Mouse (Mus musculus) cerebellum, postnatal 14 days (tissue): ENCODE results near the gene Adat1.
A peak's percentile ranks its signal among the peaks of the same experiment; 100 is the strongest.

Experiments
- DNase-seq, 2 experiments: peaks; one replicate each; pipeline ENCODE4 v3.0.0; 2021; ENCODE audit warnings: mixed read lengths in 2 of 2

The Adat1 gene

DNA sequence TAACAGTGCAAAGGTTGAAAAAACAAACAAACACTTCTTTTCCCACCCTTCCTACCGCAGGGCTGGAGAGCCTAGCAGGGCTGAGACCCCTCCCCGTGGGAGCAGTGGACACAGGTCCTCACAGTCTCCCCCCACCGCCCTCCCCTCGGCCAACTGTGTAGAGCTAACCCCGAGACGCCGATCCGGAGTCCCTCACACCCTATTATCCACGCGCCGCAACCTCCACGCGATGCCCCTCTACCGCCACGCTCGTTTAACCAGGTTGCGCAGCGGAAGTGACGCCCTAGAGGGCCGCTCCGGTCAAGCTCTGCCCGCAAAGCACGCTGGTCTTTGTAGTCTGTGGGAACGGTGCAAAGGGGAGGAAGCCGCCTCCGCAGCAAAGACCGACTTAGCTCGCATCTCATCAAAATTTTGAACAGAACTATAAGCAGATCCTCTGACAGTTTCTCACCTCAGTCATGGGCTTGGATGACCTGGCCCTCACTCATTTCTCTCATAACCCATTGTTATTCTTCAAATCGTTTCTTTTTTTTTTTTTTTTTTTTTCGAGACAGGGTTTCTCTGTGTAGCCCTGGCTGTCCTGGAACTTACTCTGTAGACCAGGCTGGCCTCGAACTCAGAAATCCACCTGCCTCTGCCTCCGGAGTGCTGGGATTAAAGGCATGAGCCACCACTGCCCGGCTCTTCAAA is at the start of gene Adat1:
Gene Adat1 (minus strand): TSS at position 290 of the 690 bp plus-strand sequence.
- DNase-seq = peak; percentile 90 to 91

DNA sequence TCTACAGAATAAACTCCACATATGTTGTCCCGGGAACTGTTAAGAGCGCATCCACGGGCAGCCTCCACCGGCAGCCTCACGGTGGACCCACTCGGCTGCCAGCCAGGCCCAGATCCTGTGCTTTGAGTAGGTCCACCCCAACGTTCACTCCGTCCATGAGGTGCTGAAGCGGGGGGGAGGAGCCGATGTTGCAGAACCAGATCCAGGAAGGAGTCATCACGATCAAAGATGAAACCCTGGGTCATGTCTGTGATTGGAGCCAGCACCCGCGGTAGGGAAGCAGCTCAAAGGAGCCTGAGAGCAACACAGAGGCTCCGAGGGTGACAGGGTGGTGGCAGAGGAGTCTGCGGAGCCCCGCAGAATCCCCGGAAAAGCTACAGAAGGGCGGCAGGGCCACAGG is 45.4 kb upstream of the Adat1 start:
- no peak for DNase-seq

DNA sequence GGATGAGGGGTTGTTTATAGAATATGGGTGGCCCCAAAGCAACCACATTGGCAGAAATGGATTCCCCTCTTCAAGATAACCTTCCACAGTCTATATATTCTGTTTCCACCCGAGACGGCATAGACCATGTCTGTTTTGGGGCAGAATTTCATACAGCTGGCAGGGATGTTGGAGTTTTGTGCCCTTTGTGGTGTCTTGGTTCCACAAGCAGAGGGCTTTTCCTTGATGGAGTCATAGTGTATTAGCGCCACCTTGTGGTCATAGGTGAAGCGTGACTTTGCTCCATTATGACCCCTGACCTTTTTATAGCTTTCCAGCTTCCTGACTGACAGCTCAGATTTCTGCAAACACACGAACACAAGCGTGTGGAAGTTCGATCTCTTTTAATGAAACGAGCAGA is 42.5 kb upstream of the Adat1 start:
- DNase-seq = peak; percentile 54 to 62

DNA sequence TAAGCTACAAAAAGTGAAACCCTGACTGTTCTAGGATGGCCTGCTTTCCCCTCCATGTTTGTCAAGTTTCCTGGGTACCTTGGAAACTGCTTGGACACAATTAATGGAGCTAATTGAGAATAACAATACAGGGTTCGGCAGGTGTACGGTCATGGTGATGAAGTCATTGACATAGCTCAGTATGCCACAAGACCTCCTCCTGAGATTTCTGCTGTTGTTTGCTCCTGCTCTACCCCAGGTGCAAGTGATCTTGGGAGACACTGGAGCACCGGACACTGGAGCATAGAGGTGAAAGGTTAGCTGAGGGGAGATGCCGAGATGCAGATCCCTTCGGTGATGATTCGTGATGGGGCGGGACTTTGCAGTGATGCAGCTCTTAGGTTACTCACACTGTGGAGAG is 41.0 kb upstream of the Adat1 start:
- no peak for DNase-seq

DNA sequence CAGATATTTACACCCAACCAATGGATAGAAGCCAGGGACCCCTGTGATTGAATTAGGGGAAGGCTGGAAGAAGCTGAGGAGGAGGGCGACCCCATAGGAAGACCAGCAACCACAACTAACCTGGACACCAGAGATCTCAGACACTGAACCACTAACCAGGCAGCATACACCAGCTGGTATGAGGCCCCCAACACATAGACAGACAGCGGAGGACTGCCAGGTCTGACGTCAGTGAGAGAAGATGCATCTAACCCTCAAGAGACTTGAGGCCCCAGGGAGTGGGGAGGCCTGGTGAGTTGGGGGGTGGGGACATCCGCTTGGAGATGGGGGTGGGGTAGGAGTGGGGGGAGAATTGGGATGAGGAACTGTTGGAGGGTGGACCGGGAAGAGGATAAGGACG is 38.6 kb upstream of the Adat1 start:
- DNase-seq = no peak

DNA sequence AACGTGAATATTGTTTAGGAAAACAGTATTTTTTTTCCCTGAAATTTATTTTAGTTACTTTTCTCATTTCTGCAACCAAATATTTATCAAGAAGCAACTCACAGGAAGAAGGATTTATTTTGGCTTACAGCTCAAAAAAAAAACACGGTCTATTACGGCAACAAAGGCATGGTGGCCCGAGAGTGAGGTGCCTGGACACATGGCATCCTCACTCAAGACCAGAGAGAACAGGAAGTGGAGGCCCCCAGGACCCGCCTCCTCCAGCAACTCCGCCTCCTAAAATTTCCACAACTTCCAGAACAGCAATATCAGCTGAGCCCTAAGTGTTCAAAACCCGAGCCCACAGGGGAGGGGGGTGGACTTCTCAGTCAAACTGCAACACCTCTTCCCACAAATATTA is 37.4 kb upstream of the Adat1 start:
- DNase-seq = no peak

DNA sequence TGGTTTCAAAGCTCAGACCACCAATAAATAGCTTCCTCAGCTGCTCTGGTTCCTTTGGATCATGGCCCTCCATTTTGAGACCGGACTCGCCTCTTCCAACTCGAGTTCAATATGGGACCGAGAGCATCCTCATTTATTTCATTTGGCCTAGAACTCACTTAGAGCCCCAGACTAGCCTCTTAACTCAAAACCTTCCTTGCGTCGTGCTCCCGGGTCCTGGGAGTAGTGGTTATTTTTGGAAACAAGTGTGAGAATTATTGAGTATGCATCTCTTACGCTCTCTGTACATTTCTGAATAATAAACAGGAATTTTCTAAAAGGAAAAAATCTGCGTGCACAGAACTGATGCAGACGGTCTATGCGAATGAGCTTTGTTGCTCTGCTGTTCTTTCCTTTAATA is 22.8 kb upstream of the Adat1 start, which contains the start of gene Gm6793:
Gene Gm6793 (minus strand): TSS at position 101 of the 400 bp plus-strand sequence.
- DNase-seq = no peak

DNA sequence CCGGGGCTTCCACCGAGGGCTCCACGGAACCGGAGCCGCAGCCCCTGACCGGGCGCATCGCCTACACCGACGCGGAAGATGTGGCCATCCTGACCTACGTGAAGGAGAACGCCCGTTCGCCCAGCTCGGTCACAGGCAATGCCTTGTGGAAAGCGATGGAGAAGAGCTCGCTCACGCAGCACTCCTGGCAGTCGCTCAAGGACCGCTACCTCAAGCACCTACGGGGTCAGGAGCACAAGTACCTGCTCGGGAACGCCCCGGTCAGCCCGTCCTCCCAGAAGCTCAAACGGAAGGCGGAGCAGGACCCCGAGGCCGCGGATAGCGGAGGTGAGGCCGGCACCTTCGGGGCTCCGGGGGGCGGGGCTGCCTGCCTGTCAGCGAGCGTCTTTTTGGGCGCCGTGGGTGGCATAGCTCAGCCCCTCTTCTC is 19.7 kb upstream of the Adat1 start:
- DNase-seq = peak; percentile 57 to 72

DNA sequence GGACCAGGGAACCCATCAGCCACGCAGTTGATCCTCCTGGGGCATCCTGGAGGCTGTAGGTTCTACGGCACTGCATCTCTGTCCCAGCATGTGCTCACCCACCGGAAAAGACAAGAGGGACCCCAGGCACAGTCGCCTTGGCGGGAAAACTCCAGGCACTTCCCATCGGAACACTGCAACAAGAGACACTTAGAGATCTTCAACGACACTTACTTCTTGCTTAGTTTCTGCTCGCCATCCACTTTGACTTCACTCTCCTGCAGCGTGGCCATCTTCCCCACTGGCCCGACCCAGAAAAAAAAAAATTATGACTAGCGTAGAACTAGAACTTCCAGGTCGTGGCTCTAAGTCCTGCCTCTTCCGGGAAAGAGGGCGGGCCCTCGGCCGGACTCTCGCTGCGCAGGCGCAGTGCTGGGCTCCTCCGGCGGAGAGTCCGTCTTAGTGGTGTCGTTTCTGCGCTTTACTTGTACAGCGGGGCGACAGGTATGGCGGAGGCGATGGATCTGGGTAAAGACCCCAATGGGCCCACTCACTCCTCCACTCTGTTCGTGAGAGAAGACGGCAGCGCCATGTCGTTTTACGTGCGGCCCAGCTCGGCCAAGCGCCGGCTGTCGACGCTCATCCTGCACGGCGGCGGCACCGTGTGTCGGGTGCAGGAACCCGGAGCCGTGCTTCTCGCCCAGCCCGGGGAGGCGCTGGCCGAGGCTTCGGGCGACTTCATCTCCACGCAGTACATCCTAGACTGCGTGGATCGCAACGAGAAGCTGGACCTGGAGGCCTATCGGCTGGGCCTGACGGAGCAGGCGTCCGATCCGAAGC is 19.1 kb upstream of the Adat1 start, which contains the start of the genes Kars and Terf2ip:
Gene Kars (minus strand): TSS at position 327 of the 819 bp plus-strand sequence.
Gene Terf2ip (plus strand): TSS at position 402 of the 819 bp plus-strand sequence.
- peak; percentile 94 to 96 for DNase-seq

DNA sequence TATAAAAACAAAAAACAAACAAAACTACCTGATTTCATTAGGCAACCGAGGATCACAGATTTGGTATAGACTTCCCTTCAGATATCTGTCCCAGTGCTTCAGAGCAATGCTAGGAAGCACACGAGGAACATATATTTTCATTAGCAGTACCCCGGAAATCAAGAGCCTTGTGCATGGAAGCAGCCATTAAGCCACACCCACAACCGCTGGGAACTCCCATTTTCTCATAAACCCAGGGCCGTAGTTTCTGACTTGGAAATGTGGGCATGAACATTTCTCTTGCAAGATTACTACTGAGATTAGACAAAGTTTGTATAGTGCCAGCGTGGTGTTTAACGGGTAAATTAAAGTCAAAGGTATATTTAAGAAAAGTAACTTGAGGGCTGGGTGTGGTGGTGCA is 17.5 kb upstream of the Adat1 start:
- DNase-seq = no peak

DNA sequence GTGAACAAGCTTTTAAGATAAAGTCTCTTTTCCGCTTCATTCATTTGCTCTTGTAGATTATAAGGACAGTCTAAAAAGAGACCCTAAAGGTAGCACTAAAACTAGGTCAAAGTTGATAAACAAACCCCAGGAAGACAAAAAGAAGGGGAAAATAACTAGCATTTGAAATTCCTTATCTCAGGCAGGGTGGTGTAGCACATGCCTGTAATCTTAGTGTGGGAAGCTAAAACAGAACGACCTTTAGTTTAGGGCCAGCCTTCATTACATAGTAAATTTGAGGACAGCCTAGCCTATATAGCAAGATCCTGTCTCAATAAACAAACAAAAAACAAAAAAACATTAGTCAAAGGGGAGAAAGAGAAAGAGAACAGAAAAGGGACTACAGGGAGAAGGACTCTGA is 15.6 kb upstream of the Adat1 start:
- DNase-seq = no peak

DNA sequence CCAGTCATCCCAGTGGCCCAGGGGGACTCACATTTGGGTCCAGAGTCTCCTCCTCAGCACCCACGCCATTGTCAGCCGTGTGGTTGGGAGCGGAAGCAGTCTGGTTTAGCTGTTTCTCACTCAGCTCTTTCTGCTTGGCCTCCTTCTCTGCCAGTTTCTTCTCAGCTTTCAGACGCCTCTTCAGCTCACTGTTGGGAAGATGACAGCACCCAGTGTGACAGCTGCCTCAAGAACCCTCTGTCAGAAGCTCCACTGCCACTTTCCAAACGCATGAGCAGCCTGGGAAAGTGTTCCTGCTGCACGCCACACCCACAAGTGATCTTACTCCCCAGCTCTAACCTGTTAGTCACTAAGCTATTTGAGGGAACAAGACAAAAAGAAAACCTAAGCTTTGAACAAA is 13.5 kb upstream of the Adat1 start:
- DNase-seq = no peak

DNA sequence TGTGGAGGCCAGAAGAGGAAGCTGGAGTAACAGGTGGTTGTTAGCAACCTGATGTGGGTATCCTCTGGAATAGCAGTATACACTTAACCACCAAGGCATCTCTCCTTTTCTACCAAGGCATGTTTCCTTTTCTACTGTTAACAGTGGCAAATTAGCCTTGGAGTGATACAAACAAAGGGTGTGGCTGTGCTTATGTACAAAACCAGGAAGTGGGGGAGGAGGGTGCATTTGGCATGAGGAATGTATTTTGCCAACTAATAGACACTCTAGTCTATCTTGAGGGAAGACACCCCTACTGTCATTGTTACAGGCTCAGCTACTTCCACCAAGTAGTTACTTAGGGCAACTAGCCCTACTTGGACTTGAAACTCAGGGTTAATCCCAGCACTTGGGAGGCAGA is 12.7 kb upstream of the Adat1 start:
- DNase-seq = no peak

DNA sequence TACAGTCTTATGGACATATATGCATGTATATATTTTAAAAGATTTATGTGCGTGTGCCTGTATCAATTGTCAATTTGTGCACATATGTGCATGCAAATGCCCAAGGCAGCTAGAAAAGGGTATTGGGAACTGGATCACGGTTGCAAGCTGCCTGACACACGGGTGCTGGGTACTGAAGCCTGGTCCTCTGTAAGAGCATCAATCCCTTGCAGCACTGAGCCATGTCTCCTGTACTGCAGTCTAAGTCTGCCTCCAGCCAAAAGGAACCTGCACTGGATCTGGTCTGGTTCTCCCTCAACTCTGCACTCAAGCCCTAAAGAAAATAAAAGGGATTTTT is 569 bp upstream of the Adat1 start:
- no peak for DNase-seq

DNA sequence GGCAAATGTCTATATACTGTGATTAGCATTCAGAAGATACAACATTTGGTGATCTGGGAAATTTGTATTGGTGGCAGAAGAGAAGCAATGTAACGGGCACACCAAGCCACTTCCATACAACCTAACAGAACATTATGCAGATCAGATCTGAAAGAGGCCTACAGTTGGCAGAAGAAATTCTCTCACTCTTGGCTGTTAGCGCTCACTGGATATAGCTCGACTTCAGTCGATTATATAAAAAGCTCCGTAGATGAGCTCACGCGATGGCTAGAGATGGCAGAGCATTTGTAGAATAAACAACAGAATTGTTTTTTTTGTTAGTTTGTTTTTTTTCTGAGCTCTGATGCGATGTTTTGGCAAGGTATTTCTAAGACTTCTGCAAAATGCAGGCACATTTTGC is 824 bp downstream of the Adat1 start:
- DNase-seq = no peak

DNA sequence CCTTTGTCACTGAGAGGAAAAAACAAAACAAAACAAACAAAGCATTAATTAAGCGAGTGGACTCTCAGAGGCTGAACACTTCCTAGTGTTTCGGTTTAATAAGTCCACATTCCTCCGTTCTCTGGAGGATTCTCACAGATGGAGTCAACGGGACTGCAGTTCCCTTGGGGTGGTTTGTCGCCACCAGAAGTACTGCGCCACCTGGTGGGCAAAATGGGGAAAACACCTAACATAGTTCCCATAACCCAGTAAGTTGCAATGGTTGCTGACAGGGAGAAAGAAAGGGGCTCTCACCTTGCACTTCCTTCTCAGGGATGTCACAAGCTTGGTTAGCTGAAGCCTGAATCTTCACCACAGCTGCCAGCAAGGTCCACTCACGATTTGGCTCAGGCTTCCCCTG is 2.2 kb downstream of the Adat1 start:
- peak; percentile 88 to 92 for DNase-seq

DNA sequence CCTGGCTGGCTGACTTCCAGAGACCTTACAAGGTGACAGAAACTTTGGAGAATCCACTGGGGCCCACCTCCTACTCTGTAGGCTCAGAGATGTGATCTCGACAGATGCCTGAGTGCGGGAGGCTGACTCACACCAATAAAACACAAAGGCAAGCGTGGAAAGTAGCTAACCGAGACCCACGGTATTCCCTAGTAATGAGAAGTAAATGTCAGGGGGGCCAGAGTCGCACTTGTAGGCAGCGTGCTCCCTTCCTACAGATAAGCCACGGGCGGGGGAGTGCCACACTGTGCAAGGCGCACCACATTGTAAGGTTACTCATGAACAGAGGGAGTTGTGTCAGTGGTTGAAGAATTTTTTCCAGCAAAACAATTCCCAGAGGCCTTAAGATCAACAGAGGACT is 7.6 kb downstream of the Adat1 start:
- DNase-seq = no peak

DNA sequence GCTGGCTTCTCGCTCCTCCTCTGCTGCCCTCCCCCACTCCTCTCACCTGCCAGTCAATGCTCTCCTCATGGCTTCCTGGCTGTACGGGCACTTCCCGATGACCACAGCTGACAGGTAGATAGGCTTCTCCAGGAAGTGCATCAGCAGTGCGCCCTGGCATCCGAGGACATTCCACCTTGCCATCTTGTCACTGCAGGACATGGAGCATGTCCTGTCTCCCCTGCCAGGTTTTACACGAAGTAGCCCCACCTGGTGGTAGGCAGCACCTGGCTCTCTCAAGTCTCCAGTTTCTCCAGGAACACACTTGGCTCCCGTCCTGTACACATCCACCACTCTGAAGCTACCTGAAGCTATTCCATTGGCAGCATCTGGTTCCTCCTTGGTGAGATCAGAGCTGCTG is 10.0 kb downstream of the Adat1 start:
- DNase-seq = peak; percentile 72 to 75

DNA sequence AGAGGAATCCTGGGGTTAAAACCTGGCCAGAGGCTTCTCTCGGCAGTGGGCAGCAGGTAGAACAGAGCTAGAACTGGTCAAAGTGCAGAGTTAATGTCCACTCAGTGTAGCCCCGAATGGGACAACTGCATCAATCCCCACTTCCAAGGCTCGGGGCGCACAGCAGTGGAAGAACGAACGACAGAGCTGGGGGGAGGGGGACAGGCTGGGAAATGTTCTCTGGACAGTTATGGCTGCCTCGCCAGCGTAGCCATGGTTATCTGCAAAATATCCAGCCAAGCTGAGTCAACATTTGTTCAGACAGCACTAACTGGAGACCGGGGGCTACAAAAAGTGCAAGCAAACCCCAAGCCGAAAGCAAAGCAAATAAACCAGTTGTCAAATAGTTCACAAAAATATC is 14.0 kb downstream of the Adat1 start:
- DNase-seq = no peak

DNA sequence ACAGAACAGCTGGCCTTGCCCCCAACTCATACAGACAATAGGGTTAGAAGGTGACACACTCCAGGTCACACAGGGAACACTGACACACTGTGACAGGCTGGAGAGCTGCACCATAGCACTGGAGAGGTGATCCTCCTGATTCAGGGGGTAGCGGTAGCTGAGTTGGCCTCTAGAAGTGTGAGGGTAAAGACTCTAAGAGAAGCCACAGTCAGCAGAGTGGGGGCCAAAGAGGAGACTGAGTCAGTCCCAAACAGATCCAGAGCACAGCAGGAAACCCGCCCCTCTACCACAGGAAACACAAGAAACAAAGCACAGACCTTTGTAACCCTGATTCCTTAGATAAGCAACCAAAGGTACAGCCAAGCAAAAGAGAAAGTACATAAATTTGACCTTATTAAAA is 15.8 kb downstream of the Adat1 start:
- DNase-seq = no peak

DNA sequence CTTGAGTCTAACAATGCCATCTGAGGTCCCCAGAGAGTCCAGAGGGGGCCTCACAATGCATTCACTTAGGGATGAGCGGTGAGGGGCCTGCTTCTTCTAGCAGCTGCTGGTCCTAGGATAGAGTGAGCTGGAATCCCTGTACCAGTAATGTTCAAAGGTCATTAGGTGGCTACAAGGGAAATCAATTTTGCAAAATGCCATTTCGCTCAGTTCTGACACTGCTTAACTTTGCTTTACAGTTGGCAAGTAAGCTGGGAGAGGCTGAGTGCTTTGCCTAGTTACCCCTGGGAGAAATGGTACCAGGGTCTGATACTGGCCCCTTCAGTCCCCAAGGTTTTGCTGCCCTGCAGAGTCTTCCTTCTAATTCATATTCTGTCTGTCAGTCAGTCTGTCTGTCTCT is 16.4 kb downstream of the Adat1 start:
- DNase-seq = no peak

DNA sequence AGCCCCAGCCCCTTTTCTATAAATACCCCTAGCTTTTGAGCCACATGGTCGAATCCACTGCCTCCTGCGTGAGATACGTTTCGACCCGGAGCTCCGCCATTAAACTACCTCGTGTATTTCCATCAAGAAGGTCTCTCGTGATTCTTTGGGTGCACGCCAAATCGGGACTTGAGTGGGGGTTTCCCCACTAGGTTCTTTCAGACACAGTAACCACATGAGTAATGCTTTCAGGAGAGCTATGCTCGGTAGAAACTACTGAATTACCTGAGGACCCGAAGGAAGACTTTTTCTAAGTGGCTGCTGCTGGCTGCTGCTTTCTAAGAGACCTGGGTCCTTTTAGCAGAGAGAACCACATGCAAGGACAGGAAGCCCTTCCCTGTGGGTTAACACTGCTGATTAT is 18.0 kb downstream of the Adat1 start:
- no peak for DNase-seq

DNA sequence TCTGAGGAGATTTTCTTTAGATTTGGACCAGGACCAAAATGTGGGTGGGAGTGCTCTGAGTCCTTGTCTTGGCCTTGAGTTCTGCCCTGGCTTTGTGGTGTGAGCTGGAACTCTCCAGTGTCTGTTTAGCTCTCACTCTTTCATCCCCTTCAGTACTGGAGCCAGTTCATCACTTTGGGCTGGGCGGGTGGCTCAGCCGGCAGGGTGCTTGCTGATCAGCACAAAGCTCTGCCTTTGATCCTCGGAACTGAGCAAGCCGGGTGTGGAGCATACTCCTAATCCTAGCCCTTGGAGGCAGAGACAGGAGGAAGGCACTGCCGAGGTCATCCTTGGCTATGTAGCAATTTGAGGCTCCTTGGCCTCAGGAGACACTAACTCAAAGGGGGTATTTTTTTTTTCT is 23.1 kb downstream of the Adat1 start:
- no peak for DNase-seq

DNA sequence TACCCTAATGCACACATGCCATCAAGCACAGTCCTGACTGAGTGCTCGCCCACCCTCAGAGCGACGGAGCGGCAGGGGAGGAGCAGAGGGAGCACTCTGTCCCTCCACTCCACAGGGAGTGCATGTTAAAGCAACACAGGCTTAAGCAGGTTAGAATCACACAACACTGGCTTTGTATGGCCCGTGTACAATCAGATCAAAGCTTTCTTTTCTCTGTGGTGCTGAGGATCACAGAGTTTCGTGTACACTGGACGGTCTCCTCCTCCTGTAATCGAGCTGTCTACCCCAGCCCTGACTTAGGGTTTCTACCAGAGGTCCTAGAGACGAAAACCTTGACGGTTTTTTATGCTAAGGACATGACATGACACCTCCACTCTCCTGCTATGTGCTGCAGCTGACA is 23.6 kb downstream of the Adat1 start:
- DNase-seq = no peak
